Mouse (Mus musculus) heart, embryonic 11.5 days (tissue): ENCODE measurements around the gene Nop16. TPM values are rescaled to one million over a fixed set of nuclear protein-coding genes. Genes with fewer than 3 reads are reported as not detected.

Experiments
- ATAC-seq: fragments of 200-750 bp; cut with Nextera tagmentation; replicated peaks from 2 replicates; pipeline ENCODE4 v1.8.0; 2017; ENCODE audit warnings: moderate library complexity; ENCODE audit not compliant: insufficient number of reproducible peaks, low FRiP score, low TSS enrichment
- H3K27ac ChIP-seq: fragments of 300-500 bp; sonication (generic); 2 replicates; pipeline ENCODE4 v1.5.1; 2014; ENCODE audit warnings: mild to moderate bottlenecking, low read depth, low read length
- H3K27me3 ChIP-seq: fragments of 300-500 bp; sonication (generic); 2 replicates; pipeline ENCODE4 v1.6.1; 2014; ENCODE audit warnings: mild to moderate bottlenecking, low read length, mixed read lengths; ENCODE audit not compliant: control insufficient read depth, insufficient read depth
- H3K36me3 ChIP-seq: fragments of 300-500 bp; sonication (generic); 2 replicates; pipeline ENCODE4 v1.6.1; 2014; ENCODE audit warnings: mild to moderate bottlenecking, low read length, moderate library complexity, mixed read lengths; ENCODE audit not compliant: control insufficient read depth, insufficient read depth
- H3K4me1 ChIP-seq: fragments of 300-500 bp; sonication (generic); 2 replicates; pipeline ENCODE4 v1.6.1; 2014; ENCODE audit warnings: low read length; ENCODE audit not compliant: control insufficient read depth, insufficient read depth
- H3K4me2 ChIP-seq: fragments of 300-500 bp; sonication (generic); 2 replicates; pipeline ENCODE4 v1.6.1; 2014; ENCODE audit warnings: mild to moderate bottlenecking, moderate library complexity
- H3K4me3 ChIP-seq: fragments of 300-500 bp; sonication (generic); 2 replicates; pipeline ENCODE4 v1.5.1; 2014; ENCODE audit warnings: low read depth, low read length
- H3K9ac ChIP-seq: fragments of 300-500 bp; sonication (generic); 2 replicates; pipeline ENCODE4 v1.6.1; 2014; ENCODE audit warnings: mild to moderate bottlenecking, low read depth, low read length, moderate library complexity
- H3K9me3 ChIP-seq: fragments of 300-500 bp; sonication (generic); replicated peaks from 2 replicates; pipeline ENCODE4 v1.6.1; 2016; ENCODE audit warnings: low read length; ENCODE audit not compliant: control insufficient read depth
- WGBS: fragments of 180-500 bp; shearing (Covaris S2); extraction: QIAGEN DNeasy Blood & Tissue Kit; methylation state at CpG from one replicate; pipeline ENCODE4 v1.1.7; 2014; ENCODE audit not compliant: insufficient replicate concordance; 5-methylcytosine and 5-hydroxymethylcytosine counted together
- polyA plus RNA-seq: library from polyadenylated mRNA; unstranded; fragments of >200 nt; fragmentation: Nextera tagmentation; extraction: Ambion mirVana; gene quantifications from 2 replicates; pipeline ENCODE4 v1.2.1, GENCODE M21; 2014

Nop16 gene
- polyA plus RNA-seq, 1 experiment from 2014 or later: 65.6 TPM

- Histone ChIP-seq H3K9ac (no peak overlapping the region), H3K4me3 (no peak overlapping the region), H3K4me2 (no peak overlapping the region), H3K9me3 (no peaks in the 10 kb centered on the region), H3K27ac (no peak overlapping the region), H3K36me3 (peaks cover 3% of the 10 kb centered on the region; the same call in 1 of the 2 replicates), H3K27me3 (no peaks in the 10 kb centered on the region), H3K4me1 (peaks cover 7% of the 10 kb centered on the region)
- 70% methylated on average over 4 of the region's 4 CpGs for WGBS
- no peak for ATAC-seq
Observed at GRCm38 (mm10) chr13:54604221-54604620, 14.3 kb upstream of the Nop16 start.

GRCm38 (mm10) chr13:54603501-54603900, 13.6 kb upstream of the Nop16 start:
- H3K27ac ChIP-seq: no peak overlapping the region
- peaks cover 4% of the 10 kb centered on the region; the same call in 1 of the 2 replicates for H3K36me3 ChIP-seq
- H3K9ac ChIP-seq: no peak overlapping the region
- H3K9me3 ChIP-seq: no peaks in the 10 kb centered on the region
- no peaks in the 10 kb centered on the region for H3K27me3 ChIP-seq
- no peak overlapping the region for H3K4me2 ChIP-seq
- H3K4me3 ChIP-seq: no peak overlapping the region
- ATAC-seq: no peak
- no peaks in the 10 kb centered on the region for H3K4me1 ChIP-seq

- ATAC-seq: no peak
- Histone ChIP-seq H3K27ac (no peak overlapping the region), H3K4me3 (no peak overlapping the region), H3K4me1 (peaks cover 5% of the 10 kb centered on the region), H3K36me3 (peaks cover 4% of the 10 kb centered on the region; the same call in 1 of the 2 replicates), H3K9me3 (no peaks in the 10 kb centered on the region), H3K27me3 (no peaks in the 10 kb centered on the region), H3K4me2 (no peak overlapping the region), H3K9ac (no peak overlapping the region)
- 64% methylated on average over 3 of the region's 3 CpGs for WGBS
Observed at GRCm38 (mm10) chr13:54602639-54603111, 12.8 kb upstream of the Nop16 start.

- Histone ChIP-seq H3K9me3 (no peaks in the 10 kb centered on the region), H3K36me3 (peaks cover 4% of the 10 kb centered on the region; the same call in 1 of the 2 replicates), H3K4me1 (peaks cover 28% of the 10 kb centered on the region), H3K4me2 (no peak overlapping the region), H3K27ac (no peak overlapping the region), H3K9ac (no peak overlapping the region), H3K4me3 (no peak overlapping the region), H3K27me3 (no peaks in the 10 kb centered on the region)
- 82% methylated on average over 12 of the region's 12 CpGs for WGBS
- ATAC-seq: no peak
Observed at GRCm38 (mm10) chr13:54598622-54599143, 8.8 kb upstream of the Nop16 start.

GRCm38 (mm10) chr13:54596870-54597269, 7.0 kb upstream of the Nop16 start:
- Histone ChIP-seq H3K27me3 (no peaks in the 10 kb centered on the region), H3K9me3 (no peaks in the 10 kb centered on the region), H3K27ac (peak overlapping the region; percentile 13), H3K9ac (no peak overlapping the region), H3K4me3 (no peak overlapping the region), H3K4me1 (peaks cover 28% of the 10 kb centered on the region), H3K4me2 (peak overlapping the region; percentile 7), H3K36me3 (peaks cover 4% of the 10 kb centered on the region; the same call in 1 of the 2 replicates)
- no peak for ATAC-seq
- WGBS: 48% methylated on average over 5 of the region's 5 CpGs

- peak overlapping the region; percentile 50; the same call in 1 of the 2 replicates for H3K27ac ChIP-seq
- WGBS: 56% methylated on average over 8 of the region's 8 CpGs
- no peaks in the 10 kb centered on the region for H3K27me3 ChIP-seq
- peaks cover 4% of the 10 kb centered on the region; the same call in 1 of the 2 replicates for H3K36me3 ChIP-seq
- peaks cover 33% of the 10 kb centered on the region for H3K4me1 ChIP-seq
- H3K9ac ChIP-seq: no peak overlapping the region
- no peak overlapping the region for H3K4me3 ChIP-seq
- no peak for ATAC-seq
- H3K9me3 ChIP-seq: no peaks in the 10 kb centered on the region
- H3K4me2 ChIP-seq: peak overlapping the region; percentile 7
Observed at GRCm38 (mm10) chr13:54596107-54596690, 6.3 kb upstream of the Nop16 start.

- peaks cover 42% of the 10 kb centered on the region for H3K4me1 ChIP-seq
- ATAC-seq: no peak
- WGBS: 86% methylated on average over 11 of the region's 11 CpGs
Observed at GRCm38 (mm10) chr13:54593617-54594016, 3.7 kb upstream of the Nop16 start.

GRCm38 (mm10) chr13:54591776-54592356, 2.0 kb upstream of the Nop16 start:
- Histone ChIP-seq H3K9me3 (no peaks in the 10 kb centered on the region), H3K36me3 (0 out of 2 replicates have a peak, but pooled peaks cover 2% of the 10 kb centered on the region), H3K27ac (no peak overlapping the region), H3K4me1 (peaks cover 31% of the 10 kb centered on the region), H3K4me2 (peak overlapping the region; percentile 81; the same call in 1 of the 2 replicates), H3K9ac (no peak overlapping the region), H3K4me3 (no peak overlapping the region), H3K27me3 (no peaks in the 10 kb centered on the region)
- WGBS: 86% methylated on average over 8 of the region's 8 CpGs
- no peak for ATAC-seq

More at GRCm38 (mm10) chr13:54593617-54594016, 3.7 kb upstream of the Nop16 start:
- no peaks in the 10 kb centered on the region for H3K27me3 ChIP-seq
- no peak overlapping the region for H3K4me2 ChIP-seq
- no peak overlapping the region for H3K27ac ChIP-seq
- H3K9me3 ChIP-seq: no peaks in the 10 kb centered on the region
- H3K36me3 ChIP-seq: no peaks in the 10 kb centered on the region
- no peak overlapping the region for H3K4me3 ChIP-seq
- H3K9ac ChIP-seq: no peak overlapping the region
